Mouse (Mus musculus) CH12.LX (cell line): Measurements from ENCODE around the gene Elof1.

Experiments
- CHD1 ChIP-seq: IDR thresholded peaks from 2 replicates; pipeline ENCODE4 v1.6.1; 2012; ENCODE audit warnings: low read depth, low read length, improper control_type of control experiment, inconsistent platforms
- CTCF ChIP-seq, 2 experiments: IDR thresholded peaks in 1 of 2; conservative IDR thresholded peaks in 1 of 2; 2 replicates each; pipeline ENCODE4 v1.5.1; 2011 to 2012; ENCODE audit warnings: low read depth in 2 of 2, low read length in 2 of 2, improper control_type of control experiment in 1 of 2, inconsistent platforms in 1 of 2, mild to moderate bottlenecking in 1 of 2, moderate library complexity in 1 of 2
- E2F4 ChIP-seq: IDR thresholded peaks from 2 replicates; pipeline ENCODE4 v1.6.1; 2011; ENCODE audit warnings: low read depth, low read length, improper control_type of control experiment; ENCODE audit not compliant: insufficient replicate concordance
- EP300 ChIP-seq: IDR thresholded peaks from 2 replicates; pipeline ENCODE4 v1.6.1; 2011; ENCODE audit warnings: low read length, improper control_type of control experiment
- MAFK ChIP-seq: IDR thresholded peaks from 2 replicates; pipeline ENCODE4 v1.6.1; 2011; ENCODE audit warnings: low read length, improper control_type of control experiment; ENCODE audit not compliant: insufficient replicate concordance
- MAX ChIP-seq: IDR thresholded peaks from 2 replicates; pipeline ENCODE4 v1.6.1; 2011; ENCODE audit warnings: low read length, improper control_type of control experiment
- MAZ ChIP-seq: IDR thresholded peaks from 2 replicates; pipeline ENCODE4 v1.6.1; 2012; ENCODE audit warnings: low read depth, mild to moderate bottlenecking, inconsistent platforms, low read length, improper control_type of control experiment, moderate library complexity
- NELFE ChIP-seq: IDR thresholded peaks from 2 replicates; pipeline ENCODE4 v1.6.1; 2011; ENCODE audit warnings: low read depth, low read length, improper control_type of control experiment
- POLR2A ChIP-seq: IDR thresholded peaks from 2 replicates; pipeline ENCODE4 v1.6.1; 2011; ENCODE audit warnings: low read depth, mild to moderate bottlenecking, improper control_type of control experiment, low read length
- UBTF ChIP-seq: IDR thresholded peaks from 2 replicates; pipeline ENCODE4 v1.6.1; 2012; ENCODE audit warnings: low read depth, mild to moderate bottlenecking, inconsistent platforms, low read length, improper control_type of control experiment, moderate library complexity
- USF1 ChIP-seq: IDR thresholded peaks from 2 replicates; pipeline ENCODE4 v1.6.1; 2014; ENCODE audit warnings: low read depth, mild to moderate bottlenecking, inconsistent platforms, low read length, improper control_type of control experiment
- ZKSCAN1 ChIP-seq: IDR thresholded peaks from 2 replicates; pipeline ENCODE4 v1.6.1; 2012; ENCODE audit warnings: low read depth, inconsistent platforms, low read length, improper control_type of control experiment, borderline replicate concordance
- ZNF384 ChIP-seq: IDR thresholded peaks from 2 replicates; pipeline ENCODE4 v1.6.1; 2012; ENCODE audit warnings: low read depth, low read length, improper control_type of control experiment, inconsistent platforms

GRCm38 (mm10) chr9:22089986-22090385 lies 27.0 kb downstream of the Elof1 start:
- no peak for TF ChIP-seq NELFE
- no peak for TF ChIP-seq MAFK
- no peak for TF ChIP-seq ZKSCAN1
- no peak for TF ChIP-seq CTCF (conservative IDR thresholded peaks at IDR 0.05 in 1 of 2, IDR thresholded peaks at IDR 0.05 in 1 of 2; ENCODE audit: low read depth in 2 of 2, low read length in 2 of 2)
- TF ChIP-seq USF1 = no peak
- TF ChIP-seq MAZ = no peak
- TF ChIP-seq E2F4 = no peak
- TF ChIP-seq CHD1 = no peak
- no peak for TF ChIP-seq MAX
- TF ChIP-seq POLR2A = no peak
- no peak for TF ChIP-seq UBTF
- TF ChIP-seq EP300 = no peak
- no peak for TF ChIP-seq ZNF384
